Mouse (Mus musculus): ENCODE measurements around the gene Hspa5. TPM values are rescaled to one million over a fixed set of nuclear protein-coding genes. Genes with fewer than 3 reads are reported as not detected.
"Not testable (repeated sequence)": the region's sequence is repeated elsewhere in the genome, so short reads cannot be mapped to it uniquely, and the experiment has no call there.

Hspa5 gene
- total RNA-seq, 1 experiment, result 1,484 TPM

DNA sequence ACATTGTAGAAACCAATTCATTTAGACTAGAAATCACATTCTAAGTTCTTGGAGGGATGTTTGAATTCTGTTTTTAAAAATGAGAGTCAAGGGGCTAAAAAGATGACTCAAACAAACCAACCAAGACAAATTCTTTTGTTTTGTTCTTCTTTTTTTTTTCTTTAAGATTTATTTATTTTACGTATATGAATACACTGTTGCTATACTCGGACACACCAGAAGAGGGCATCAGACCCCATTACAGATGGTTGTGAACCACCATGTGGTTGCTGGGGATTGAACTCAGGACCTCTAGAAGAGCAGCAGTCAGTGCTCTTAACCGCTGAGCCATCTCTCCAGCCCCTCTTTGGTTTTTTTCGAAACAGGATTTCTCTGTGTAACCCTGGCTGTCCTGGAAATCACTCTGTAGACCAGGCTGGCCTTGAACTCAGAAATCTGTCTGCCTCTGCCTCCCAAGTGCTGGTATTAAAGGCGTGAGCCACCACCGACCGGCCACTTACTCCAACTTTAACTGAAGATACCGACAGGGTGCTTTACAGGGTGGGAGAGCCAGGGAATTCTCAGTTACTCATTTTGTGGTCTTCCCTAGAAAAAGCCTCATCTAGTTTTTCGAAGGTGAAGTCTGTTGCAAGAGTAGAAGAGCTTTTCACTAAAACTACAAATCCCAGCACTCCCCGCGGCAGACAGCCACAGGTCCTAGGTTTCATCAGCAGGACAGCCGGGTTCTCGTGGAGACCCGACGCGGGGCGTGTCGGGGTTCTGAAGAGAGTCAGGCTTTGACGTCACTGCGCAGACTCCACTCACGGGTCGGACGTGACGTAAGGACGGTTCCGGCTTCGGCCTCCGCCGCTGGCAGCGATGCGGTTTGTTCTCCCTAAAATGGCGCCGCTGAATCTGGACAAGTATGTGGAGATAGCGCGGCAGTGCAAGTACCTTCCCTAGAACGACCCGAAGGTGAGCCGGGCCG lies 30.0 kb downstream of the Hspa5 start:
- no peaks in the 10 kb centered on the region for H3K4me1 ChIP-seq (ENCODE audit: control insufficient read depth in 2 of 2, insufficient read depth in 2 of 2, low read length in 2 of 2, poor library complexity in 1 of 2)
- DNase-seq (ENCODE audit: low read depth, low spot score), result peak; percentile 98
- in situ Hi-C loops (cut with MboI; ENCODE audit: low sequenced_read_pairs in 2 of 2, unreplicated experiment in 2 of 2), result no loop called here
- H3K9me3 ChIP-seq (ENCODE audit: control insufficient read depth, insufficient read depth, low read depth, low read length), result no peaks in the 10 kb centered on the region
- peak overlapping the region; percentile 94 to 99 for H3K4me3 ChIP-seq (ENCODE audit: insufficient read depth in 1 of 2, low read depth in 1 of 2, low read length in 2 of 2, poor library complexity in 1 of 2, severe bottlenecking in 1 of 2)
- H3K36me3 ChIP-seq (ENCODE audit: control insufficient read depth, insufficient read depth, low read length, poor library complexity, severe bottlenecking), result peaks cover 8% of the 10 kb centered on the region
- H3K9ac ChIP-seq (ENCODE audit: insufficient read depth, low read depth, low read length, poor library complexity, severe bottlenecking), result peak overlapping the region; percentile 96
- peak overlapping the region; percentile 90 for H3K27ac ChIP-seq (ENCODE audit: insufficient read depth, low read depth, low read length, poor library complexity, severe bottlenecking)
- TF ChIP-seq CHD2 (IDR thresholded peaks at IDR 0.05; ENCODE audit: low read depth, low read length), result no peak
- peak; percentile 95 for TF ChIP-seq HCFC1 (IDR thresholded peaks at IDR 0.05; ENCODE audit: borderline replicate concordance, insufficient read depth, low read length)

DNA sequence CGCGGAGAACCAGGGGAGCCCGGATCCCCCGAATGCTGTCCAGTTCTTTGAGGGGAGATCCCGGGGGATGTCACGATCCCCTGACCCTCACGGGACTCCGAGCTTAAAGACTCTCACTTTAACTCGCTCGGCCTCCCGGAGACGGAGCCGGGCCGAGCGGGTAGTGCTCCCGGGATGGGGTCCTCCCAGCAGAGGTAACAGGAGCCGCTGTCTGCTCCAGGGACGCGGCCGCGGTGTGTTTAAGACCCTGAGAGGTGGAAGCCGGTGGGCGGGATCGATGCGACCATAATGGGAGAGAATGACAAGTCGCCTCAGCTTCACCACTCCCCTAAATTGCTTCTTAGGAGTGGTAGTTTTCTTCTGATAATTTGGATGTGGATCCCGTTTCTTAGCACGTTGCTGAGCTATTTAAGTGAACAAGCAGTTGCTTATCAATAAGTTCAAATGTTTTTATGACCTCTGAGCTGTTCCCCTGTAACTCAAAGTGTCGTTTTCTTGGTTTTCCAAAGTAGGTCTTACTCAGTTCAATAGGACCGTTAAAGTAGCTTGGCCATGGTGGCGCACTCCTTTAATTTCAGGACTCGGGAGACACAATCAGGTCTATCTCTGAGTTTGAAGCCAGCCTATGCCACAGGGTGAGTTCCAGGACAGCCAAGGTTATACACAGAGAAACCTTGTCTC lies 30.9 kb downstream of the Hspa5 start:
- not testable (repeated sequence) for DNase-seq (ENCODE audit: low read depth, low spot score)

DNA sequence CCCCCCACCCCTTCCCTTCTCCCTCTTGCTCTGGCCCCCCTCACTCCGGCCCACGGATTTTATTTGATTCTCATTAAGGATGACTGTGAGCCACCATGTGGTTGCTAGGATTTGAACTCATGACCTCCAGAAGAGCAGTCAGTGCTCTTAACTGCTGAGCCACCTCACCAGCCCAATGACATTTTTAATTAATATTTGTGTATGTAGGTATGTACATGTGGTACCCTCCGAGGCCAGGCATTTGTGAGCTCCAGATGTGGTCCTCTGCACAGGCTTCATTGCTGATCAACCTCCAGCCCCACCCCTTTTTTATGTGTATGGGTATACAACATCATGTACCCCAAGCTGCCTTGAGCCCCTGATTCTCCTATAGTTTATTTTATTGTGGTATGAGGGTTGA lies 32.0 kb downstream of the Hspa5 start:
- Histone ChIP-seq H3K27ac (ENCODE audit: insufficient read depth, low read depth, low read length, poor library complexity, severe bottlenecking) (no peak overlapping the region), H3K36me3 (ENCODE audit: control insufficient read depth, insufficient read depth, low read length, poor library complexity, severe bottlenecking) (peaks cover 10% of the 10 kb centered on the region), H3K4me3 (ENCODE audit: insufficient read depth in 1 of 2, low read depth in 1 of 2, low read length in 2 of 2, poor library complexity in 1 of 2, severe bottlenecking in 1 of 2) (no peak overlapping the region), H3K9me3 (ENCODE audit: control insufficient read depth, insufficient read depth, low read depth, low read length) (no peaks in the 10 kb centered on the region), H3K4me1 (ENCODE audit: control insufficient read depth in 2 of 2, insufficient read depth in 2 of 2, low read length in 2 of 2, poor library complexity in 1 of 2) (no peaks in the 10 kb centered on the region), H3K9ac (ENCODE audit: insufficient read depth, low read depth, low read length, poor library complexity, severe bottlenecking) (no peak overlapping the region)
- in situ Hi-C loops (cut with MboI; ENCODE audit: low sequenced_read_pairs in 2 of 2, unreplicated experiment in 2 of 2), result no loop called here
- DNase-seq (ENCODE audit: low read depth, low spot score), result no peak
- no peak for TF ChIP-seq MAFK (IDR thresholded peaks at IDR 0.05; ENCODE audit: insufficient read depth, low read depth, low read length)
- no peak for TF ChIP-seq HCFC1 (IDR thresholded peaks at IDR 0.05; ENCODE audit: borderline replicate concordance, insufficient read depth, low read length)

More for the DNA sequence above, 30.9 kb downstream of the Hspa5 start:
- H3K4me1 ChIP-seq (ENCODE audit: control insufficient read depth in 2 of 2, insufficient read depth in 2 of 2, low read length in 2 of 2, poor library complexity in 1 of 2); H3K36me3 ChIP-seq (ENCODE audit: control insufficient read depth, insufficient read depth, low read length, poor library complexity, severe bottlenecking); in situ Hi-C loops (cut with MboI; ENCODE audit: low sequenced_read_pairs in 2 of 2, unreplicated experiment in 2 of 2); H3K9me3 ChIP-seq (ENCODE audit: control insufficient read depth, insufficient read depth, low read depth, low read length): not testable (repeated sequence)
- H3K9ac ChIP-seq (ENCODE audit: insufficient read depth, low read depth, low read length, poor library complexity, severe bottlenecking), result peak overlapping the region; percentile 96
- H3K4me3 ChIP-seq (ENCODE audit: insufficient read depth in 1 of 2, low read depth in 1 of 2, low read length in 2 of 2, poor library complexity in 1 of 2, severe bottlenecking in 1 of 2), result peak overlapping the region; percentile 94 to 99
- peak overlapping the region; percentile 90 for H3K27ac ChIP-seq (ENCODE audit: insufficient read depth, low read depth, low read length, poor library complexity, severe bottlenecking)

- DNase-seq (ENCODE audit: low read depth, low spot score), result no peak
- TF ChIP-seq CHD2 (IDR thresholded peaks at IDR 0.05; ENCODE audit: low read depth, low read length) (no peak), ZNF384 (IDR thresholded peaks at IDR 0.05; ENCODE audit: low read depth, low read length) (no peak), MAFK (IDR thresholded peaks at IDR 0.05; ENCODE audit: insufficient read depth, low read depth, low read length) (no peak), ZC3H11A (IDR thresholded peaks at IDR 0.05; ENCODE audit: borderline replicate concordance, low read depth, low read length) (no peak), HCFC1 (IDR thresholded peaks at IDR 0.05; ENCODE audit: borderline replicate concordance, insufficient read depth, low read length) (no peak)
- Histone ChIP-seq H3K9me3 (ENCODE audit: control insufficient read depth, insufficient read depth, low read depth, low read length) (no peaks in the 10 kb centered on the region), H3K27ac (ENCODE audit: insufficient read depth, low read depth, low read length, poor library complexity, severe bottlenecking) (no peak overlapping the region), H3K9ac (ENCODE audit: insufficient read depth, low read depth, low read length, poor library complexity, severe bottlenecking) (no peak overlapping the region), H3K36me3 (ENCODE audit: control insufficient read depth, insufficient read depth, low read length, poor library complexity, severe bottlenecking) (peaks cover 10% of the 10 kb centered on the region), H3K4me3 (ENCODE audit: insufficient read depth in 1 of 2, low read depth in 1 of 2, low read length in 2 of 2, poor library complexity in 1 of 2, severe bottlenecking in 1 of 2) (no peak overlapping the region), H3K4me1 (ENCODE audit: control insufficient read depth in 2 of 2, insufficient read depth in 2 of 2, low read length in 2 of 2, poor library complexity in 1 of 2) (no peaks in the 10 kb centered on the region)
- in situ Hi-C loops (cut with MboI; ENCODE audit: low sequenced_read_pairs in 2 of 2, unreplicated experiment in 2 of 2), result no loop called here
These were observed 32.4 kb downstream of the Hspa5 start for GRCm38 (mm10) chr2:34804172-34804571.
